Mouse (Mus musculus): ENCODE data around the gene Hdac4.

DNA sequence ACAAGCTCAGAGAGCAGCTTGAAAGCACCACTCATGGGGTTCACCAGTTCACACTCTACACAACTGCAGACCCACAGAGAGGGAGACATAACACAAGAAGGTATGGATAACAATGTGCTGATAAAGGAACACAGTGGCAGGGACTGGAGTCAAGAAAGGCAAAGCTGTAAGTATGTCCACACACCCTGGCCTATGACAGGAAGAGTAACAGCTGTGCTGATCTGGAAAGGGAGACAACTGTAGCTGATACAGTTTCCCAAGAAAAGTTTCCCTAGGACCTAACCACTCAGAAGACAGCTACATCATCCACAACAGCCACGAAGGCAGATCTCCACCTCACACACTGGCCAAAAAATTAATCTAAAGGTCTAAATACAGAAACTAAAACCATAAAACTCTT lies 68.1 kb downstream of the Hdac4 start:
- TF ChIP-seq GATA1 (IDR thresholded peaks at IDR 0.05; ENCODE audit: low read length) (no peak), TAL1 (IDR thresholded peaks at IDR 0.05; ENCODE audit: low read length) (no peak)
